Mouse (Mus musculus) layer of hippocampus, adult 9-11 months (tissue): ENCODE data around the gene Mki67.

Experiments
- DNase-seq: peaks from one replicate; pipeline ENCODE4 v3.0.0; 2022

Gene Mki67

GRCm38 (mm10) chr7:135664211-135664610 is 52.0 kb downstream of the Mki67 start:
- DNase-seq: no peak

GRCm38 (mm10) chr7:135660314-135660713 is 55.8 kb downstream of the Mki67 start:
- DNase-seq: no peak

- DNase-seq: peak; percentile 57
Measured at GRCm38 (mm10) chr7:135659314-135659935, 56.7 kb downstream of the Mki67 start.

GRCm38 (mm10) chr7:135658150-135658549 is 58.0 kb downstream of the Mki67 start:
- no peak for DNase-seq

GRCm38 (mm10) chr7:135655113-135655512 is 61.0 kb downstream of the Mki67 start:
- peak; percentile 64 for DNase-seq

- DNase-seq: no peak
Measured at GRCm38 (mm10) chr7:135654288-135654687, 61.9 kb downstream of the Mki67 start.

GRCm38 (mm10) chr7:135653601-135654000 is 62.6 kb downstream of the Mki67 start:
- no peak for DNase-seq

- DNase-seq: no peak
Measured at GRCm38 (mm10) chr7:135652781-135653180, 63.4 kb downstream of the Mki67 start.

- DNase-seq: no peak
Measured at GRCm38 (mm10) chr7:135651831-135652511, 64.2 kb downstream of the Mki67 start.

GRCm38 (mm10) chr7:135650061-135650460 is 66.1 kb downstream of the Mki67 start:
- DNase-seq: no peak

GRCm38 (mm10) chr7:135649306-135649705 is 66.9 kb downstream of the Mki67 start:
- no peak for DNase-seq

GRCm38 (mm10) chr7:135648821-135649220 is 67.3 kb downstream of the Mki67 start:
- DNase-seq: no peak

- no peak for DNase-seq
Measured at GRCm38 (mm10) chr7:135646976-135647375, 69.2 kb downstream of the Mki67 start.

GRCm38 (mm10) chr7:135644452-135644851 is 71.7 kb downstream of the Mki67 start:
- DNase-seq: no peak

GRCm38 (mm10) chr7:135641698-135642507 is 74.3 kb downstream of the Mki67 start:
- peak; percentile 86 for DNase-seq
